Mouse (Mus musculus): ENCODE measurements around the gene Card10.

DNA sequence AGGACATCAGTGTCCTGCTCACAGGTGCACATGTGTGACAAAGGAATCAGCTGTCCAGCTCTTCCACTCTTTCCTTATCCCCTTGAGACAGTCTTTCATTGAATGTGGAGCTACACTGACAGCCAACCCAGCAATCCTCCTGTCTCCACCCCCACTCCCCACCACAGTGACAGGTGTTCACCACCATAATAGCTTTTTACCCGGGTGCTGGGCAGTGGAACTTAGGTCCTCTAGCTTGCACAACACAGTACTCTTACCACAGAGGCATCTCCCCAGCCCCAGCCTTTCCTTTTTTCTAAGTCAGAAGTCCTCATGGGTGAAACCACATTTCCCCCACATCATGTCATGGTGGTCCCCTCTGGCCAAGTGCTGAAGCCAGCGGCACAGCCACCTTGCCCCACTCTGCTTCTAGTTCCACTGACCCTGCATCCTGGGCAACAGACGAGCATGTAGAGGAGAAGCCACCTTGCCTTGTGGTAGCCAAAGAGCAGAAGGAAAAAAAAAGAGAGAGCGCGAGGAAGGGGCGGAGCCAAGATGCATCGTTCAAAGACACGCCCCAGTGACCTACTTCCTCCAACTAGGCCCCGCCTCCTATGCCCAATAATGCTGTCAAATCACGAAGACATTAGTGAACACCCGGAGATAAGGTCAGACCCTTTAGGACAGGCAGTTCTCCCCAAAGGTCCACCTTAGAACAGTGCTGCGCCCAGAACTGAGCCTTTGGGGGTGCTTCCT, 72.4 kb downstream of the Card10 start:
- no peak for TF ChIP-seq POLR2A (IDR thresholded peaks at IDR 0.05; ENCODE audit: insufficient read depth, low read depth, low read length)
- TF ChIP-seq CTCF (IDR thresholded peaks at IDR 0.05), result no peak
- no peak for TF ChIP-seq EP300 (IDR thresholded peaks at IDR 0.05; ENCODE audit: insufficient read depth, low read depth, low read length)

All from heart, adult 2 months (tissue).